Mouse (Mus musculus) stomach, postnatal 0 days (tissue): ENCODE data around the gene Sec16a. TPM values are rescaled to one million over a fixed set of nuclear protein-coding genes. Genes with fewer than 3 reads are reported as not detected.
A peak's percentile ranks its signal among the peaks of the same experiment; 100 is the strongest.
"Not testable (repeated sequence)": the region's sequence is repeated elsewhere in the genome, so short reads cannot be mapped to it uniquely, and the experiment has no call there.

Source experiments
- ATAC-seq: fragments of 200-750 bp; cut with Nextera tagmentation; 2 replicates; pipeline ENCODE4 v1.8.0; 2017; ENCODE audit not compliant: low FRiP score, low TSS enrichment
- DNase-seq: peaks from one replicate; pipeline ENCODE4 v3.0.0-alpha.2; 2016; ENCODE audit warnings: low spot score
- H3K27ac ChIP-seq: fragments of 300-500 bp; sonication (generic); replicated peaks from 2 replicates; pipeline ENCODE4 v1.5.1; 2014; ENCODE audit warnings: mild to moderate bottlenecking, control low read depth
- H3K27me3 ChIP-seq: fragments of 300-500 bp; sonication (generic); 2 replicates; pipeline ENCODE4 v1.6.1; 2014; ENCODE audit warnings: low read length; ENCODE audit not compliant: control insufficient read depth, insufficient read depth
- H3K36me3 ChIP-seq: fragments of 300-500 bp; sonication (generic); 2 replicates; pipeline ENCODE4 v1.6.1; 2014; ENCODE audit warnings: low read length, mixed read lengths; ENCODE audit not compliant: control insufficient read depth, insufficient read depth
- H3K4me1 ChIP-seq: fragments of 300-500 bp; sonication (generic); replicated peaks from 2 replicates; pipeline ENCODE4 v1.6.1; 2014; ENCODE audit warnings: antibody characterized with exemption; ENCODE audit not compliant: control insufficient read depth, insufficient read depth
- H3K4me2 ChIP-seq: fragments of 300-500 bp; sonication (generic); replicated peaks from 2 replicates; pipeline ENCODE4 v1.6.1; 2014; ENCODE audit warnings: low read depth, mild to moderate bottlenecking, control low read depth, moderate library complexity
- H3K4me3 ChIP-seq: fragments of 300-500 bp; sonication (generic); 2 replicates; pipeline ENCODE4 v1.5.1; 2014; ENCODE audit warnings: low read depth, low read length, control low read depth
- H3K9ac ChIP-seq: fragments of 300-500 bp; sonication (generic); 2 replicates; pipeline ENCODE4 v1.6.1; 2014; ENCODE audit warnings: mild to moderate bottlenecking, low read length, control low read depth, mixed read lengths
- H3K9me3 ChIP-seq: fragments of 300-500 bp; sonication (generic); 2 replicates; pipeline ENCODE4 v1.6.1; 2016; ENCODE audit warnings: low read length; ENCODE audit not compliant: control insufficient read depth
- CTCF ChIP-seq: IDR thresholded peaks from 2 replicates; pipeline ENCODE4 v1.5.1; 2016; ENCODE audit warnings: antibody characterized with exemption, low read depth, mild to moderate bottlenecking, moderate library complexity
- EP300 ChIP-seq: optimal IDR thresholded peaks from 2 replicates; pipeline ENCODE3; 2016; ENCODE audit warnings: antibody characterized with exemption
- WGBS: fragments of 180-500 bp; shearing (Covaris S2); extraction: QIAGEN DNeasy Blood & Tissue Kit; methylation state at CpG from one replicate; pipeline ENCODE4 v1.1.7; 2014; 5-methylcytosine and 5-hydroxymethylcytosine counted together
- polyA plus RNA-seq: library from polyadenylated mRNA; unstranded; fragments of >200 nt; fragmentation: Nextera tagmentation; extraction: Ambion mirVana; gene quantifications from 2 replicates; pipeline ENCODE4 v1.2.1, GENCODE M21; 2015

The Sec16a gene
- polyA plus RNA-seq, 1 experiment from 2014 or later: 10.6 TPM

- no peaks in the 10 kb centered on the region for H3K4me1 ChIP-seq
- no peak overlapping the region for H3K27ac ChIP-seq
- TF ChIP-seq CTCF (no peak), EP300 (no peak)
- H3K4me3 ChIP-seq: no peak overlapping the region
- no peaks in the 10 kb centered on the region for H3K9me3 ChIP-seq
- H3K9ac ChIP-seq: peak overlapping the region; percentile 43
- WGBS: 80% methylated on average over 3 of the region's 3 CpGs
- DNase-seq: no peak
- ATAC-seq: no peak
- H3K4me2 ChIP-seq: no peak overlapping the region
- H3K27me3 ChIP-seq: no peaks in the 10 kb centered on the region
- H3K36me3 ChIP-seq: peaks cover 43% of the 10 kb centered on the region
Measured at GRCm38 (mm10) chr2:26387713-26388112, 57.3 kb downstream of the Sec16a start.

- not testable (repeated sequence) for ATAC-seq, H3K9me3 ChIP-seq, H3K4me1 ChIP-seq, DNase-seq, H3K27me3 ChIP-seq, H3K27ac ChIP-seq
- Histone ChIP-seq H3K9ac (peak overlapping the region; percentile 77), H3K4me3 (peak overlapping the region; percentile 67), H3K36me3 (peaks cover 31% of the 10 kb centered on the region), H3K4me2 (peak overlapping the region; percentile 90)
- 28% methylated on average over 6 of the region's 6 CpGs for whole genome bisulfite sequencing
Measured at GRCm38 (mm10) chr2:26380871-26381270, 64.1 kb downstream of the Sec16a start.

DNA sequence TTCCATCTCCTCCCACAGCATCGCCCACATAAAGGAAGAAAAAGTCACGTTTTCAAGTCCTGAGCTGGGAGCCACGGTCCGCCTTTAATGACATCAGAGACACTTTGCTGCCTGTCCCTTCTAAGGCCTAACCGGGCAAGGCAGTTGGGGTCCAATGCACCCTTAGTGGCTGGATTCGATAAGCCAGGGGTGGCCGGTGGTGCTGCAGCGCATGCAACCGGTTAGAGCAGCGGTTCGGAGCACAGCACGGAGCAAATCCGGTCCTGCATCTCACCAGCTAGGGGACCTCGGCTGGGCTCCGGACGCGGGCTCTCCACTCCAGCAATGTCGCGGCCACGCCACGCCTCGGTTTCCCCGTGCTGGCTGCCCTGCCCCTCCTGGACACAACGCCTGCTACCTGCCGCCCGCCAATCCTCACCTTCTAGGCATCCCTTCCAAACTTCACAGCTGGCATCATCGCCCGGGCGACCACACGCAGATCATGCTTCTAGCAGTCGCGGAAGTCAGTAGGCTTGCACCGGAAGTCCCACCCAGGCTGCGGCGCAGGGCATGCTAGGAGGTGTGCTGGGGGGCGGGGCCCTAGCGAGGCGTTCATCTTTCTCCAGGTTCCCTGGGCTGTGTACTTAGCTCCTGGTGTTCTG, 64.8 kb downstream of the Sec16a start, which contains the start of gene Snapc4:
TSS of gene Snapc4 (minus strand) at position 523 of the 641 bp plus-strand sequence.
- peak within 1 kb of the TSS; percentile 67 for H3K4me3 ChIP-seq
- ATAC-seq (peak; percentile 92), DNase-seq (peak; percentile 92)
- peak within 1 kb of the TSS; percentile 73 for H3K27ac ChIP-seq
- no peaks in the 10 kb centered on the region for H3K27me3 ChIP-seq
- no peaks in the 10 kb centered on the region for H3K4me1 ChIP-seq
- peak within 1 kb of the TSS; percentile 77 for H3K9ac ChIP-seq
- H3K9me3 ChIP-seq: no peaks in the 10 kb centered on the region
- H3K4me2 ChIP-seq: peak within 1 kb of the TSS; percentile 90
- TF ChIP-seq CTCF: no peak
- TF ChIP-seq EP300: no peak
- under 1% methylated on average over 38 of the region's 38 CpGs for WGBS
- peaks cover 29% of the 10 kb centered on the region for H3K36me3 ChIP-seq

- H3K4me3 ChIP-seq: no peak overlapping the region
- no peak for TF ChIP-seq EP300
- no peak for TF ChIP-seq CTCF
- no peak overlapping the region for H3K4me2 ChIP-seq
- H3K27ac ChIP-seq: no peak overlapping the region
- ATAC-seq (no peak), DNase-seq (no peak)
- H3K9me3 ChIP-seq: no peaks in the 10 kb centered on the region
- WGBS: 98% methylated on average over 8 of the region's 8 CpGs
- no peaks in the 10 kb centered on the region for H3K4me1 ChIP-seq
- no peak overlapping the region for H3K9ac ChIP-seq
- H3K27me3 ChIP-seq: no peaks in the 10 kb centered on the region
- H3K36me3 ChIP-seq: peaks cover 44% of the 10 kb centered on the region
Measured at GRCm38 (mm10) chr2:26372396-26372795, 72.6 kb downstream of the Sec16a start.

- 84% methylated on average over 1 of the region's 1 CpGs for whole genome bisulfite sequencing
- Histone ChIP-seq H3K36me3 (peaks cover 39% of the 10 kb centered on the region), H3K9ac (no peak overlapping the region), H3K4me1 (no peaks in the 10 kb centered on the region), H3K27me3 (no peaks in the 10 kb centered on the region), H3K4me2 (no peak overlapping the region), H3K4me3 (no peak overlapping the region), H3K9me3 (no peaks in the 10 kb centered on the region), H3K27ac (no peak overlapping the region)
- DNase-seq (no peak), ATAC-seq (no peak)
- TF ChIP-seq CTCF: no peak
- TF ChIP-seq EP300: no peak
Measured at GRCm38 (mm10) chr2:26368572-26368971, 76.4 kb downstream of the Sec16a start.

DNA sequence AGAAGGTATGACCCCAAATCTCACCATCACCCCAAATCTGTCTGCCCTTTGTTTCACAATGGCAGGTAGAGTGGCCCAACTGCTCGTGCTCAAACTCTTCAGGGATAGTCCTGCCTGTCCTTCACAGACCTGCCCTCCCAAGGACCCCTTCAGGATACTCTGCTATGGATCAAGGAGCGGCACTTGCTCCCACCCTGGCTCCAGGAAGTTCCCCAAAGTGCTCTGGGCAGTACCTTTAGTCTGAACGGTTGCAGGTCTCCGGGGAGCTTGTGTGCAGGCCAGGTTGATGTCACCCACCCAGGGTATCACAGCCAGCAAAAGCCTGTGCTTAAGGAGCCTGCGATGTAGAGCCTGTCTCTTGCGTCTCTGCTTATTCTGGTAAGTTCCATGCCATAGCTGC, 77.1 kb downstream of the Sec16a start:
- no peak overlapping the region for H3K27ac ChIP-seq
- 90% methylated on average over 6 of the region's 6 CpGs for WGBS
- TF ChIP-seq EP300: no peak
- no peak for DNase-seq
- peaks cover 40% of the 10 kb centered on the region for H3K36me3 ChIP-seq
- no peak for ATAC-seq
- H3K4me1 ChIP-seq: no peaks in the 10 kb centered on the region
- H3K27me3 ChIP-seq: no peaks in the 10 kb centered on the region
- H3K4me3 ChIP-seq: no peak overlapping the region
- H3K9me3 ChIP-seq: no peaks in the 10 kb centered on the region
- H3K9ac ChIP-seq: no peak overlapping the region
- H3K4me2 ChIP-seq: no peak overlapping the region
